Mouse (Mus musculus) left cerebral cortex, postnatal 14 days (tissue): ENCODE results near the gene Pifo. TPM values are rescaled to one million over a fixed set of nuclear protein-coding genes. Genes with fewer than 3 reads are reported as not detected.

Experiments used
- DNase-seq, 2 experiments: peaks; one replicate each; pipeline ENCODE4 v3.0.0; 2021 to 2022; ENCODE audit warnings: low spot score in 2 of 2, mixed read lengths in 1 of 2
- intact Hi-C: fragments of 180-260 bp; cut with DNase I; formaldehyde crosslinking; loops from one replicate; pipeline ENCODE4 v1.15.1; 2025
- total RNA-seq, 2 experiments: library from RNA; stranded (reverse); gene quantifications; 2 replicates each; pipeline ENCODE4 v1.2.3; 2021

The Pifo gene
- total RNA-seq, 2 experiments from 2014 or later: 0.38 TPM; not detected in 1

GRCm38 (mm10) chr3:105958974-105959580 lies 55.4 kb downstream of the Pifo start, which contains the start of gene Wdr77:
Wdr77 (plus strand) TSS chr3:105959369.
- intact Hi-C loops: no loop called here
- DNase-seq: peak; percentile 95 to 97

GRCm38 (mm10) chr3:105958204-105958603 lies 56.2 kb downstream of the Pifo start:
- intact Hi-C loops: no loop called here

GRCm38 (mm10) chr3:105957235-105957634 lies 57.2 kb downstream of the Pifo start:
- intact Hi-C loops: no loop called here
- DNase-seq: no peak

More at GRCm38 (mm10) chr3:105958204-105958603, 56.2 kb downstream of the Pifo start:
- no peak for DNase-seq

GRCm38 (mm10) chr3:105951348-105951747 lies 63.1 kb downstream of the Pifo start:
- intact Hi-C loops: no loop called here
- DNase-seq: no peak

Other genes starting within 250 kb of the Pifo start
- 10 to 100 TPM; 76.5 to 84.1 TPM for gene Rap1a, start 213.3 kb downstream of the Pifo start, total RNA-seq
- under 1 TPM; 0.74 to 0.83 TPM for gene Adora3, start 143.8 kb downstream of the Pifo start, total RNA-seq
- gene Tmigd3, start 143.7 kb downstream of the Pifo start, total RNA-seq: under 1 TPM in 1 of 2 experiments, not detected in 1; 0.35 TPM
- 1 to 10 TPM in 1 of 2 experiments, under 1 TPM in 1; 0.95 to 1.6 TPM for gene I830077J02Rik, start 82.0 kb downstream of the Pifo start, total RNA-seq
- 10 to 100 TPM; 54.6 to 61.6 TPM for gene Wdr77, start 55.3 kb downstream of the Pifo start, total RNA-seq
- gene Atp5f1, start 54.5 kb downstream of the Pifo start, total RNA-seq: 100 to 1,000 TPM; 295 to 299 TPM
- gene Ovgp1, start 40.9 kb downstream of the Pifo start, total RNA-seq: 1 to 10 TPM; 1.3 to 1.6 TPM
- not detected for gene Chil5, start 18.2 kb upstream of the Pifo start, total RNA-seq
- gene Chia1, start 98.6 kb upstream of the Pifo start, total RNA-seq: 1 to 10 TPM; 1.9 to 2.1 TPM
- gene Chil3, start 152.9 kb upstream of the Pifo start, total RNA-seq: not detected
- gene Chil4, start 204.9 kb upstream of the Pifo start, total RNA-seq: not detected